Mouse (Mus musculus) right cerebral cortex, adult 2 months (tissue): Measurements from ENCODE around the gene Tssk4.

Experiments
- DNase-seq, 2 experiments: peaks; one replicate each; pipeline ENCODE4 v3.0.0; 2021 to 2022; ENCODE audit warnings: low spot score in 2 of 2

Gene Tssk4

GRCm38 (mm10) chr14:55643060-55643907, 6.7 kb upstream of the Tssk4 start, which contains the start of gene Tm9sf1:
TSS of gene Tm9sf1 (minus strand) at chr14:55643806.
- peak; percentile 85 to 92 for DNase-seq

DNA sequence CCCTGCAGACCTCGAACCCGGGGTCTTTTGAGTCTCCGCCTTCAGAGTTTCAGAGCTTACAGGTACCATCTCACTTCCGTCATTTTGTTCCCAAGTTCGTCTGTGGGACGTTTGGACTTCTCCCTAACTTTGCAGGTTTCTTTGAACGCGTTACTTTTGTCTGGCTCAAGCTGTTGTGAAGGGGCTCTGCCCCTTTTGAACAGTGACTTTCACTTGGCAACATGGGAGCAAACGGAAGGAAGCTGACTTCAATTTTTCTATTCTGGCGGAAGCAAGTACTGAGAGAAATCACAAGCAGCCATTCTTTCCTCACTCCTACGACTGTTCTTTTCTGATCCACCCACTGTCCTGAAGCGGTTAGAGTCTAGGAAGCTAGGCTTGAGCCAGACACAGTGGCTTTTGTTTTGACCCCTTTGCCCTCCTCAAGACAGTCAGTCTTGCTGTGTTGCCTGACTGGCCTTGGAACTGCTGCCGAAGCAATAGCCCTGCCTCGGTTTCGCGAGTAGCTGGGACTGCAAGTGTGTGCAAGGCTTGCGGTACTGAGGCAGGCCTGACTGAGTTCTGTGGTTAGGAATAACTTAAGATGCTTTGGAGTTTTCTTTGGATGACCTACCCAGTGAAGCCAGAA, 5.6 kb upstream of the Tssk4 start:
- no peak for DNase-seq

DNA sequence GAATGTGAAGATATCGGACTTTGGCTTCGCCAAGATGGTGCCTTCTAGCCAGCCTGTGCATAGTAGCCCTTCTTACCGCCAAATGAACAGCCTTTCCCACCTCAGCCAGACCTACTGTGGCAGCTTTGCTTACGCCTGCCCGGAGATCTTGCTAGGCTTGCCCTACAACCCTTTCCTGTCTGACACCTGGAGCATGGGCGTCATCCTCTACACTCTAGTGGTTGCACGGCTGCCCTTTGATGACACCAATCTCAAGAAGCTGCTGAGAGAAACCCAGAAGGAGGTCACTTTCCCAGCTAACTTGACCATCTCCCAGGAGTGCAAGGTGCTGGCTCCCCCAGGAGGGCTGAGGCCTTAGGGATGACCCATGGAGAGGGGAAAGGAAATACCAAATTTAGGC, 1.5 kb downstream of the Tssk4 start:
- DNase-seq = no peak

DNA sequence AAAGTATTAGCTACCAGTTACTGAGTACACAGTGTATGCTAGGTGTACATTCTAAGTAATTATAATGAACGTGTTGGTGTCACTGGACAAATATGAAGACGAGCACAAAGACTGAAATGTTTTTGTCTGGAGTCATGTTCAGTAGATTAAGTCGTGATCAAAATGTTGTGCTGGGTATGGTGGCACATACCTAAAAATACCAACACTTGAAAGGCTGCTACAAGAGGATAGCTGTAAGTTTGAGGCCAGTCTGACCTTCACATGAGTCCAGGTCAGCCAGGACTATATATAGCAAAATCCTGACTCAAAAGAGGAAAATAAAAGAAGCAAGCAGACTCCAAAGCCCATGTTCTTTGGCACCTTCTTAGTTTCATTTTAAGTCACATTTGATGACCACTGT, 7.0 kb downstream of the Tssk4 start:
- DNase-seq = no peak

GRCm38 (mm10) chr14:55658011-55658410, 8.0 kb downstream of the Tssk4 start:
- DNase-seq = no peak

- DNase-seq = peak; percentile 82 to 85
These were observed 10.1 kb downstream of the Tssk4 start, which contains the start of gene Mdp1 for GRCm38 (mm10) chr14:55659960-55660573. TSS of gene Mdp1 (minus strand) at chr14:55660508.

DNA sequence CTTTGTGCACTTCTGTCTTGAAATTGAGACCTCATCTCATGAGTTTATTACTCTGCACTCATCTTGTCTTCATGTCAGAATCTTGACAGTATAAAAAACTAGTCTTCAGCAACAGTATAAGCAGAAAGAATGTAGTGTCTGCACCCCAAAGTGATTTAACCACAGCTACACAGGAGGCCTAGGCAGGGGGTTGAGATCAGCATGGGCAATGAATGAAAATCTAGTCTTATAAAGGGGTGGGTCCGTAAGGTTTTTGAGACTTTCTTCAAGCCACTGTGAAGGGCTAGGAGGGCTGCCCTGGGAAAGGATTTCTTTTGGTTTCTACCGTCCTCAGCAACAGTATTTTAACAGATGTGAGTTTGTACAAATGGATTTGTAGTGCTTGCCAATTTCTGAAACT, 10.7 kb downstream of the Tssk4 start:
- DNase-seq = no peak

- DNase-seq = no peak
These were observed 21.5 kb downstream of the Tssk4 start for GRCm38 (mm10) chr14:55671486-55671832.

GRCm38 (mm10) chr14:55671833-55672740, 22.1 kb downstream of the Tssk4 start, which contains the start of the genes Gmpr2 and Nedd8:
TSS of gene Gmpr2 (plus strand) at chr14:55671941.
TSS of gene Nedd8 (minus strand) at chr14:55672124.
- DNase-seq = peak; percentile 94 to 98

- DNase-seq = no peak
These were observed 22.7 kb downstream of the Tssk4 start for GRCm38 (mm10) chr14:55672741-55673060.

DNA sequence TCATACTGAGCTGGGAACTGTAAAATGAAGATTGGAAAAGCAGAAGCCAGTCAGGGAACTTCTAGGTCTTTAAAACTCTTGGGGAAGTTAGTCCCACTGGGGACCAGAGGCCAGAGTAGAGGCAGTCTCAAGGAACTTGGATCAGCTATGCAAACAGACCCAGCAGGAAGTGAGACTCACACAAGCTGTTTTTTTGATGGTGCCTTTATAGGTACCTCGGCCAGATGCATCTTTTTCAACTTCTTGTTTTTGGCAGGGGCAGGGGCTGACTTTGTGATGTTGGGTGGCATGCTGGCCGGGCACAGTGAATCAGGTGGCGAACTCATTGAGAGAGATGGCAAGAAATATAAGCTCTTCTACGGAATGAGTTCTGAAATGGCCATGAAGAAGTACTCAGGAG, 27.6 kb downstream of the Tssk4 start:
- no peak for DNase-seq

DNA sequence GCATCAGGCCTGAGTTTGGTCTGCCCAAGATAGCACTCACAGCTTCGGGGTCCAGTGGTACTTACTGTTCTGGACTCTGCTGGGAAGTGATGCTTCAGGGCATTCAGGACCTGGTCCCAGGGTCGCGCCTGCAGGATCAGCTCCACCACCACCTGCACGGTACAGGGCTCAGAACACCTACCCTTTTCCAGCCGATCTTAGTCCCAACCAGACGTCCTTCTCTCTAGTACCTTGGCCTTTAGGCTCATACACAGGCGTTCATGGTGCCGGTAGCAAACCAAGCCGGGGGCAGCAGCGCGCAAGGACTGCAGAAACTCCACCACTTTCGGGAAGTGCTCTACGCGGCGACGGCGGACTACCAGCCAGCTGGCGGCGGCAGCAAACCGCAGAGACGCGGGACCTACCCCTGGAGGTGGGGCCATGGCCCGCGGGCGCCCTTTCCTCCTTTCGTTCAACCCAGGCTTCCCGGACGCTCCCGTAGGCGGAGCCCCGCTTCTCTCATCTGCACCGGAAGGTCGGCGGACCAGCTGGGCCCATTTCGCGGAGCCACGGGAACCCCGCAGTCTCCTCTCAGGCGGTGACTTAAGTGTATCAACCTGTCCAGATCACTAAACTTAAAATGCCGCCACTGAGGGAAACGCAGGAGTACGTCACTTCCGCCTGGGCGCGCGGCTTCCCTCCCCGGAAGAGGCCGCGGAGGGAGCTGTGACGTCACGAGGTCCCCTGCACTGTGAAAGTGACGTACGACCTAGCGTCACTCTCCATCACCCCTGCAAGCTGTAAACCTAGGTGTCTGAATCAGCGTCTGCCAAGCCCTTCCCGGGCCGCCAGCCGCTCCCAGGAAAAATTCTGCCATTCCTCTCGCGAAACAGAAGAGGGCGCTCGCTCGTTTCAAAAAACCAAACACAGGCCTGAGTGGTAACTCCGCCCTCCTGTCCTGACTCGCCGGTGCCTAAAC, 31.5 kb downstream of the Tssk4 start, which contains the start of gene Tinf2:
Tinf2 (minus strand) TSS at position 661 of the 958 bp plus-strand sequence.
- DNase-seq = peak; percentile 95 to 97

DNA sequence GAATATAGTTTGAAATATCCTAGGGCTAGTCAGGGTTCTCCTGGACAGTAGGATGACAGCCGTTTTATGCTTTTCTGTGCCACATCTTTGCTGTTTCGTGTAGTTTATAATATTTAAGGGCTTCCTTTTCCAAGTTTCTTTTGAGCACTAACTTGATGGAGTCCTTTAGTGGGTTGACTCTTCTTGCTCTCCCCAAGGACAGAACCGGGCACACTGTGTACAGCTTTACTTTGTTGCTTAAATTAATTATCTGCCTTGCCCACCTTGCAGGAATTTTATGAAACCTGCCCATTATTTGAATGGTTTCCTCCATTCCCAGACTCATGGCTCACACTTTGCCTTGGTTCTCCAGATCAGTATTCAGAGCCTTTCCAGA, 32.1 kb downstream of the Tssk4 start:
- no peak for DNase-seq

- DNase-seq = no peak
These were observed 39.4 kb downstream of the Tssk4 start for GRCm38 (mm10) chr14:55689433-55689832.

- no peak for DNase-seq
These were observed 47.2 kb downstream of the Tssk4 start for GRCm38 (mm10) chr14:55697226-55697625.

- no peak for DNase-seq
These were observed 51.1 kb downstream of the Tssk4 start for GRCm38 (mm10) chr14:55701131-55701530.
